Mouse (Mus musculus): ENCODE measurements around the gene Olfr1164.

Olfr1164 gene

DNA sequence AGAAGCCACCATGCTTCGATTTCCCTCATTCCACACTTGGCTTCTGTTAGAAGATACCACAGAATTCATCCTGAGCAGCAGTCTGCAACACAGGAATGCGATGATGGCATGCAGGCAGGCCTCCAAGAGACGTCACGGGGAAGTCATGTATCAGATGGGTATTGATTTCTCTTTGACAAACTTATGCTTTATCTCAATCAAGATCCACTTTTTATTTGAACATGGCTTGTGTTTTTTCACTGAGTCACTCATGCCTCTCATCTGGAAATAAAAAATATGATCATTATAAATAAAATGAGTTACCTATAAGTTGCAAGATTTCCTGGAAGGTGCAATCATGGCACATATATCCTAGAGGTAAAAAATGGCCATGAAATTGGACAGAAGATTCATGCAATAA, at the start of gene Olfr1164:
Gene Olfr1164, minus strand, starts transcription at position 101 of the 400 bp plus-strand sequence.
- no peak for DNase-seq (ENCODE audit: low spot score in 2 of 2)

DNA sequence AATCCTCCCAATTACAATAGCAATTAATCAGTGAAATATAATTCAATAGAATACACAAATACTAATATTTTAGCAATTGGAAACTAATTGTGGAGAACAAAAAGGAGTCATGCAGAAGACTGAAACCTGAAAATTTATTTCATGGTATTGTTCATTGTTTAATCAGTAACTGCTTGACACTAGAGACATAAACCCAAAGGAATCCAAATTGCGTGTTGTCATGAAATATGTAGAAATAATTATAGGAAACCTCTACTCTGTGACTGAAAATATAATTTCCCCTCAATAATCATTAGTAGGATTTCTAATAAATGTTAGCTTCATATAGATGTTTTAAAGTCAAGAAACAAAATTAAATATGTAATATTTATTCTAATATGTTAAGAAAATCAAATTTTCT, 34.4 kb upstream of the Olfr1164 start, which contains the start of gene Olfr1166:
Gene Olfr1166, minus strand, starts transcription at position 101 of the 400 bp plus-strand sequence.
- DNase-seq (ENCODE audit: low spot score in 2 of 2): no peak

DNA sequence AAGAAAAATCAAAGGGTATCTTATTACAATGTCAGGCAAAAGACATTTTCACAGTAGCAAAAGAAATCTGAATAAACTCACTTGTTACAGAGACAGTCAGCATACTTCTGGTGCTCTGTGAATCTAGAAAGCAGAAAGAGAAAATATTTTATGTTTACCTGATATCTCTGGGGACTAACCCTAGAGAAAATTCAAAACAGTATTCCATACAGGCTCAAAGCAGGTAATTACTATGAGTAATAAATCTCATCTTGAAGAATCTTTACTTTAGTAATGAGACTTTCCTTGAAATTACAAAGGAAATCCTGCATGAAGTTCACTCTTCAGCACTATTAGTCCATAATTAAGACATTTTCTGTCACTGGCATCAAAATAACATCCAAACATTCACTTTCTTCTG, 22.0 kb downstream of the Olfr1164 start, which contains the start of gene Olfr1163:
Gene Olfr1163, minus strand, starts transcription at position 101 of the 400 bp plus-strand sequence.
- DNase-seq (ENCODE audit: low spot score in 2 of 2): no peak

DNA sequence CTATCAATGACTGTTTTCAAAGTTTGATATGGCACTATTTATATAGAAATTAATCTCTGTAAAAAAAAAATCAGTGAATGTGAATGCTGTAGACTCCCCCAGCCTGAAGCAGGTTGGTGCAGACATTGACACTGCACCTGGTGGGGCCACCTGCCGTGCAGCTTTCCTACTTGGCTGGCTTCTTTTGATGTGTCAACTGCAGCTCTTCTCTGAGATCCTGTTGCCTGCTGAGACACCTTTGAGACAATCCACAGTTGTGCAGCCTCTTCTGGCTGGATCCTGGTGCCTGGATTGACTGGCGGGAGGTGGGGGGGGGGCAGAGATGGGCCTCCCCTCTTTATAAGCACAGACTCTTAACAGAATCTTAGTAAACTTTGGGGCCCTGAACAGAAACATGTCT, 30.2 kb downstream of the Olfr1164 start:
- DNase-seq (ENCODE audit: low spot score in 2 of 2): no peak

DNA sequence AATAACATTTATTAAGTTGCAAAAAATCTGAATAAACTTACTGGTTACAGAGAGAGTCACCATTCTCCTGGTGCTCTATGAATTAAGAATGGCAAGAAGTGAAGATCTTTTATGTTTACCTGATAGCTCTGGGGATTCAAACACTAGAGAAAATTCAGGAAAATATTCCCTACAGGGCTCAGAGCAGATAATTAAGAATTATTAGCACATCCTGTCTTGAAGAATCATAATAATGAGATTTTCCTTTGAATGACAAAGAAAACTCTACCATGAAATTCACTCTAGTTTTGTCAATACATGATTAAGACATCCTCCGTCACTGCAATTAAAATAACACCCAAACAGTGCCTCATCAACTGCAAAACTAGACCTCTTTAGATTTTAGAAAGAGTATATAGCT, 42.7 kb downstream of the Olfr1164 start, which contains the start of gene Olfr1162:
Gene Olfr1162, minus strand, starts transcription at position 101 of the 400 bp plus-strand sequence.
- no peak for DNase-seq (ENCODE audit: low spot score in 2 of 2)

Measured in right cerebral cortex, postnatal 36 days (tissue).